Mouse (Mus musculus): ENCODE results near the gene Rwdd3. TPM values are rescaled to one million over a fixed set of nuclear protein-coding genes. Genes with fewer than 3 reads are reported as not detected.

Gene Rwdd3
- total RNA-seq, 2 experiments from 2014 or later, result 3.6 to 4.7 TPM

GRCm38 (mm10) chr3:121160424-121160823 lies 11.1 kb downstream of the Rwdd3 start:
- DNase-seq, result no peak

- no peak for DNase-seq
Measured at GRCm38 (mm10) chr3:121159566-121159965, 11.9 kb downstream of the Rwdd3 start.

- DNase-seq, result no peak
Measured at GRCm38 (mm10) chr3:121158901-121159351, 12.6 kb downstream of the Rwdd3 start.

GRCm38 (mm10) chr3:121157546-121158330 lies 13.8 kb downstream of the Rwdd3 start:
- no peak for DNase-seq

GRCm38 (mm10) chr3:121156451-121157186 lies 14.9 kb downstream of the Rwdd3 start:
- DNase-seq, result no peak

GRCm38 (mm10) chr3:121156043-121156442 lies 15.5 kb downstream of the Rwdd3 start:
- DNase-seq, result no peak

GRCm38 (mm10) chr3:121133937-121134336 lies 37.6 kb downstream of the Rwdd3 start:
- DNase-seq, result no peak

GRCm38 (mm10) chr3:121133039-121133438 lies 38.5 kb downstream of the Rwdd3 start:
- no peak for DNase-seq

- no peak for DNase-seq
Measured at GRCm38 (mm10) chr3:121127171-121127570, 44.3 kb downstream of the Rwdd3 start.

GRCm38 (mm10) chr3:121126476-121126875 lies 45.0 kb downstream of the Rwdd3 start:
- DNase-seq, result no peak

- DNase-seq, result no peak
Measured at GRCm38 (mm10) chr3:121121072-121121471, 50.4 kb downstream of the Rwdd3 start.

- DNase-seq, result no peak
Measured at GRCm38 (mm10) chr3:121116590-121116989, 54.9 kb downstream of the Rwdd3 start.

- DNase-seq, result no peak
Measured at GRCm38 (mm10) chr3:121116067-121116466, 55.4 kb downstream of the Rwdd3 start.

- no peak for DNase-seq
Measured at GRCm38 (mm10) chr3:121111068-121111467, 60.4 kb downstream of the Rwdd3 start.

GRCm38 (mm10) chr3:121110430-121110829 lies 61.1 kb downstream of the Rwdd3 start:
- DNase-seq, result no peak

GRCm38 (mm10) chr3:121107481-121107880 lies 64.0 kb downstream of the Rwdd3 start:
- no peak for DNase-seq

GRCm38 (mm10) chr3:121105408-121105708 lies 66.1 kb downstream of the Rwdd3 start:
- no peak for DNase-seq

Other genes starting within 250 kb of the Rwdd3 start
- 1 to 10 TPM; 5.7 to 6.4 TPM for gene Tmem56, start 111.4 kb upstream of the Rwdd3 start, total RNA-seq (2021)
- gene Alg14, start 120.1 kb upstream of the Rwdd3 start, total RNA-seq (2021), result 10 to 100 TPM; 11.0 to 12.1 TPM

All from gastrocnemius, postnatal 10 days (tissue).